Mouse (Mus musculus): ENCODE data around the gene Stub1. TPM values are rescaled to one million over a fixed set of nuclear protein-coding genes. Genes with fewer than 3 reads are reported as not detected.

Stub1 gene
- polyA plus RNA-seq (2012; rRNA removed) = 82.1 and 92.4 TPM in 2 replicates

DNA sequence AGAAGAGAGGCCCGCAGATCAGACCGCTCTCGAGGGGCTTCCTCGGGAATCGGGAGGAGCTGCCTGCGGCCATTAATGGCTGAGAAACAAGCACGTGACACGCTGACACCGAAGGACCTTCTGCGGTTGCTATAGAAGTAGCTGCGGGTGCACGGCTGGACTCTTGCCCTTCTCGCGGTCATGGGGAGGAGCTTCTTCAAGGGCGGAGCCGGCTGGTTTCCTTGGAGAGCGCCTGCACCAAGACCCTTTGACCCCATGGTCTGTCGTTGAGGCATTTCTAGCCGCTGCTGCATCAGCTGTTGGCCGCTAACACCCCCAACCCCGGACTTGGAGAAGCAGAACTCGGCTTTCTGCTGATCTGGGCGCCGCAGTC is at the start of gene Stub1:
Gene Stub1 (minus strand): TSS at position 114 of the 373 bp plus-strand sequence.

GRCm38 (mm10) chr17:25880196-25880910 is 47.1 kb upstream of the Stub1 start, which contains the start of gene Wfikkn1:
TSS of gene Wfikkn1 (minus strand) at chr17:25880858.

GRCm38 (mm10) chr17:25874721-25875170 is 41.5 kb upstream of the Stub1 start, which contains the start of gene Mettl26:
TSS of gene Mettl26 (plus strand) at chr17:25875074.

DNA sequence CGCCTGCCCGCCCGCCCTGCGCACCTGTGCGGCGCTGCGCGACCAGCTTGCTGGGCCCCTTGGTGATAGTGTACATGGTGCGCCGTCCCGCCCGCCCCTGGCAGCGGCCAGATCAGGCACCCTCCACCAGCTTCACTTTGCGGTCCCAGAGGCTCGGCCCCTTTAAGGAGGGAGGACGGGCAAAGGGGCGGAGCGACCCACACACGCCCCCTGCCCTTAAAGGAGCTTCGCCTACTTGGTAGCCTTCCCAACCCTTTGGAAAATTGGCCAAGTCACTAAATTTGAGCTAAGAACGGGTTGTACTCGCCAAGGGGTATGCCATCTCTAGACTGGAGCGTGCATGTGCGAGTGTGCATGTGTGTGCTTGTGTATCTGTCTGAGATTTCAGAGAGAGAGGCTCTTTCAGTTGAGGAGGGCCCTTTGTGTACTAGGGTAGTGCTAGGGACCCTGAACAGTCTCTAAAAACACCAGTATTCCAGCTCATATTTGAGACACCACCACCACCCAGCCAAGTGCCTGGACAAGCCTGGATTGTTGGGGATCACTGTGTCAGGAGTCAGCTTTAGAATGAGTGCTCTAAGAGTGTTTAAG is 35.5 kb upstream of the Stub1 start, which contains the start of gene Mcrip2:
Gene Mcrip2 (minus strand): TSS at position 164 of the 591 bp plus-strand sequence.

DNA sequence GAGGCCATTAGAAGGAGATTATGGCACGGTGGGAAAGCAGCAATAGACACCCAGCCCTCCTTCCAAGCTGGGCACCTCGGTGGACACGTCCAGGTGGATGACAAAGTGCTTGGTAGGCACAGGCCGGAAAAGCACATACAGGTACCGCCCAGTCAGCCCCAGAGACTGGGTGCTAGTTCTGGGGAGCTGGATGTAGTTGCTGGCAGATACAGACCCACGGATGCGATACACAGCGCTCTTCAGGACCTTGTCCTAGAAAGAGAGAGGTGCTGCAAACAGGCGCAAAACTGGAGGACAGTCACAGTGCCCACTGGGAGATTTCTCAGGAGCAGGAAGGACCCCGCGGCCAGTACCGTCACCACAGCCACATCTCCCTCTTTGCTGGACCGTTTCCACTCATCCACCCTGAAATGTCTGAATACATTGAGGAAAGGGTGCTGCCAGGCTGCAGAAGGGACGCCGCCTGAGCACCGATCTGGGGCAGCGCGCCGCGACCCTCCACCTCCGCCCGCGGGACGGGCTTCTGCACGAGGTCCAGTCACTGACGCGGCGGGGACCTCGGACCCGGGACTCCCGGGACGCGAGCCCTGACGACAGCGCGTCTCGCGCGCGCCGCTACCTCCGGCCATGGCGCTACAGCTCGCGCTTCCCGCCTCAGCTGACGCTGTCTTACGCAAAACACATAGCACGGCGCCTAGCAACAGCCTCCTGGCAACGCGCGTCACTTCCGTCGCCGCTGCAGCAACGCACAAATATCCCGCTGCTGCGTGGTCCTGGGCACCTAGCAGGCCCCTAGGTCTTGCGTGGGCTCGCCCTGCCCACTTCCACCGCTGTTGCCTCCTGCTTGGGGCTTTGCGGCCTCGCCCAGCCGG is 27.9 kb upstream of the Stub1 start, which contains the start of gene Wdr90:
Gene Wdr90 (minus strand): TSS at position 670 of the 872 bp plus-strand sequence.

DNA sequence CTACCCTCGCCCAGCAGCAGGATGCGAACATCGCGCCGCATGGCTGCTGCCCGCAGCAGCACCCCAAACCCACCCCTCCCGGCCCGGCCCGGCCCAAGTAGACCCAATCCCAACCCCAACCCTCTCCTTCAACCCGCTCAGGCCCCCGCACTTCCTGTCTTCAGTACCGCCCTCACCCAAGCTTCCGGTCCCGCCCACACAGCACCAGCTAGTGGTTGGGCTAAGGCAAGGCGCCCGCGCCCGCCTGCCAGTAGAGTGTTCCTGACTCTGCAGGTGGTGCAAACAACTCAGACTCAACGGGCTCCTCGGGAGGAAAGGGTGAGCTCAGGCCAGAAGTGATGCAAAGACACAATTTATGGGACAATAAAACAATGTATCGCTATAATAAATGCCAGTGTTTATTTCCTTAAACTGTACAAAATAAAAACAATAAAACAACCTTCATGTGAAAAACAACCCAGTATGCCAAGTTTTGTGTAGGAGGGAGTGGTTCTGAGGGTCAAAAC is 11.2 kb upstream of the Stub1 start, which contains the start of gene Rhot2:
Gene Rhot2 (minus strand): TSS at position 456 of the 506 bp plus-strand sequence.

DNA sequence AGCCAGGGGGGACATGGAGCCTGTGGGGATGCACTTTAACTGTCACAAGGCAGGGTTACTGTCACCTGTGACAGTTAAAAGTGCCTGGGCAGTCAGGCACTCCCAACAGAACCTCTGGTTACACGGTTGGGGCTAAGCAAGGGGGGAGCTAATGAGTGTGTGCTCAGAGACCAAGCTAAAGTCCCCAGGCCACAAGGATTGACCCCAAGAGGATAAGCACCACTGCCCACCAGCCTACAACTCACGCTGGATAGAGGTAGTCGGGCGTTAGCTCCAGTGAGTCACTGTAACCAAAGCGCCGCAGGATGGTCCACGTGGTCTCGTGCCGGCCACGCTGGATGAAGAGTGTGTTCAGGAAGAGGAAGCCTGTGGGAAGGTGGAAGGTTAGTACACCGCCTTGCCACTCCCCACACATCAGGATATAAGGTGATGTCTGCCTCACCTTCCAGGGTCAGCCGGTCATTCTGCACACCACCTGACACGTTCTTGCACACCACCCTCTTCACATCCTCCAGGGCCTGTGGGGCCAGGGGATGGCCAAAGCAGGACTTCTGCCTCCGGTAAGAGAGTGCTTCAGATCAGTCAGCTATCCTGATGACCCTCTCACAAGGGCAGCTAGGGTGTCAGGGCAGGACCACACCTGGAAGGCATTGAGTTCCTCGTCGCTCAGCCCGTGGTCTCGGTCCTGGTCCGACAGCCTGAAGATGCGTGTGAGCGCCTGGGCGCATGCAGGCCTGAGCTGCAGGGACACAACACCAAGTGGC is 8.1 kb upstream of the Stub1 start, which contains the start of gene Gm20683:
Gene Gm20683 (minus strand): TSS at position 647 of the 764 bp plus-strand sequence.

GRCm38 (mm10) chr17:25837076-25837410 is 3.8 kb upstream of the Stub1 start, which contains the start of gene Rhbdl1:
TSS of gene Rhbdl1 (minus strand) at chr17:25837295.

DNA sequence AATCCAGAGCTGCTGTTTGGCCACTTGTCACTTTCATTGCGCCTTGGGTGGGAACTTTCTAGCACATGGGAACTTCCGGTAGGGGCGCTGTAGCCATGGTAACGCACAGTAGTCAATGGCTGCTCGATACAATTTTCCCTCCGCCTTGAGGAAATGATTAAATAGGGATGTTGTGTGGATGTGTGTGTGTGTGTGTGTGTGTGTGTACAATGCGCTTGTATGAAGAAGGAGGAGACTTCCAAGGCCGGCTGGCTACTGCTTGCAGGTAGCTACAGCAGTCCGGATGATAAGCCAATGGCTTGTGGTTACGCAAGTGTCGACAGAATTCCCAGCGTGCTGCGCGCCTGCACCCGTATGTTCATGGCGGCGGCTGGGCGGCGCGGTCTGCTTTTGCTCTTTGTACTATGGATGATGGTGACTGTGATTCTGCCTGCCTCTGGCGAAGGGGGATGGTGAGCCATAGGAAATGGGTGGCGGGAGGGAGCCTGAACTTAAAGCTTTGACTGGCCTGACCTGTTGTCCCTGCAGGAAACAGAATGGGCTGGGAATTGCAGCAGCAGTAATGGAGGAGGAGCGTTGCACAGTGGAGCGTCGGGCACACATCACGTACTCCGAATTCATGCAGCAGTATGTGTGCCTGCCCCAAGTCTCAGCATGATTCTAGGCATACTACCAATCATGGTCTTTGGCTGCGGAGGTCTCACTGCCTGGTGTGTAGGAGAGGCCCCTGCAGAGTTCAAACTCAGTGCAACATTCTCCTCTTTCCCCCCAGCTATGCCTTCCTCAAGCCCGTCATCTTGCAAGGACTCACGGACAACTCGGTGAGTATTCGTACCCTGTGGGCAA is 4.3 kb downstream of the Stub1 start, which contains the start of gene Jmjd8:
Gene Jmjd8 (plus strand): TSS at position 156 of the 846 bp plus-strand sequence.

DNA sequence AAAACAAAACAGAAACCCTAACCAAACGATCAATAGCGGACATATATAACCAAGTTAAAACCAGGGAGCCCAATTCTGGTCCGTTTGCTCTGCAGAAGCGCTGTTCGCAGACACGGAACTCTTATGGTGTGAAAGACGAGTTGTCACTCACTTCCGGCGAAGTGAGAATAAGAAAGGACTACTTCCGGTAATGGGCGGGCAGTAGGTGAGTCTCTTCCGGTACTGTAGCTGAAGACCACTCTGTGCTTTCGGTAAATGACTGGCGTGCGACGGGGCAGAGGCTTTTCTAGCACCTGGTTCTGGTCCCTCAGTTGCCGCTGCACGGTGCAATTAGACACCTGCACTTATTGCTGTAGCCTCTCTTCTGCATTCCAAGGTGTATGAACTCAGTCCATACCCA is 9.8 kb downstream of the Stub1 start, which contains the start of gene Wdr24:
Gene Wdr24 (plus strand): TSS at position 176 of the 400 bp plus-strand sequence.

GRCm38 (mm10) chr17:25808789-25809605 is 24.2 kb downstream of the Stub1 start, which contains the start of gene Fbxl16:
TSS of gene Fbxl16 (plus strand) at chr17:25809085.

GRCm38 (mm10) chr17:25796951-25797369 is 36.2 kb downstream of the Stub1 start, which contains the start of gene Metrn:
TSS of gene Metrn (minus strand) at chr17:25797136.

DNA sequence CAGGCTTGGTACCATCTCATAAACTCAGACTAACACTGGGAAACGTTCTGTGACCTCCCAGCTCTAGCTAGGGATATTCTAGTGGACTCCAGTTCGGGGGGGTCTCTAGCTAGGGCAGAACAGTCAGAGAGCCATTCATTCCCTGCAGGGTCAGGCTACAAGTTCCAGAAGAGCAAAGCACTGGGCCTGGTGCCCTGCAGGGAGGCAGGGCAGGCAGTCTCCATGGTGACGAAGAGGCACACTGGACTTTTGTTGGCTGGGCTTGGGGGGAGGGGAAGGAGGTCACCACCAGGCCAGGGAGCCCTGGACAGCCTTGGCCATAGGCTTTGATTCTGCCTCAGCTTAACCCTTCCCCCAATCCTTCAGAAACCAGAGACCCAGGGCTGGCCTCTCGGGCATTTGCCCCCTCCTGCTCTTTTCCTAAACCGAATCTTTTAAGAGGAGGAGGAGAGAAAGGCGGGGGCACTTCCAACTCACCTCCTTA is 37.6 kb downstream of the Stub1 start, which contains the start of gene AC134908.4:
Gene AC134908.4 (minus strand): TSS at position 51 of the 484 bp plus-strand sequence.

DNA sequence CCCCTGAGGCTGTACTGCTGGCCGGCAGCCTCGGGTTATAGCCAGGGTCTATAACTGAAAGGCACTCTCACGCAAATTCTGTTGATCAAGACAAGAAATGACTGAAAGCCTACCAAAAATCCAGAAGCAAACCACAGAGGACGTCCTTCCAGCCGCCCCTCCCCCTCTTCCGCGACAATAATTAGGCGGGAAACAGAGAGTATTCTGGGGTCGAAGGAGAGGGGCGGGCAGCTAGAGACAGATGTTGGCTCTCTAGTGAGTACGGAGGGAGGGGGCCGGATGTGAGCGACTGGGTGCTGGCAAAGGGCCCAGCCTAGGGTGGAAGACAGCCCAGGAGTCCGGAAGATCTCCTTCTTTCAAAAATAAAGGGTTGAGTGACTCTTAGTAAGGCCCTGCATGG is 40.6 kb downstream of the Stub1 start, which contains the start of gene Fam173a:
Gene Fam173a (minus strand): TSS at position 287 of the 400 bp plus-strand sequence.

DNA sequence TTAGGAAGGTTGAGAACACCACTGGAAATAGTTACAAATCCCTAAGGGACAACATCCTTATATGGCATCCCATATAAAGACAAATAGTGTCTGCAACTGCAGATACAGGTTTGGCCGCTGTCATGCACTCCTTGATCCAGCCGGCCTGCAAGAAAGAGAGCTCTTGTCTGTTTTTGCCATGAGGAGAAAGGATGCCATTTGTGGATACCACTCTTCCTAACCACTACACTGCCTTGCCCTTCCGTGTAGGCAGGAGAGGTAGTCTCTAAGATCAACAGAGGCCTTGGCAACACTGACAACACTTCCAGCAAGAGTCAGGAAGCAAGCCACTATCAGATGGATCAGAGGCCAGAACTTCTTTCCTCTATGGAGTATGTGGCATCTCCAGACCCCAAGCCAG is 46.9 kb downstream of the Stub1 start, which contains the start of gene Ccdc78:
Gene Ccdc78 (plus strand): TSS at position 301 of the 400 bp plus-strand sequence.

DNA sequence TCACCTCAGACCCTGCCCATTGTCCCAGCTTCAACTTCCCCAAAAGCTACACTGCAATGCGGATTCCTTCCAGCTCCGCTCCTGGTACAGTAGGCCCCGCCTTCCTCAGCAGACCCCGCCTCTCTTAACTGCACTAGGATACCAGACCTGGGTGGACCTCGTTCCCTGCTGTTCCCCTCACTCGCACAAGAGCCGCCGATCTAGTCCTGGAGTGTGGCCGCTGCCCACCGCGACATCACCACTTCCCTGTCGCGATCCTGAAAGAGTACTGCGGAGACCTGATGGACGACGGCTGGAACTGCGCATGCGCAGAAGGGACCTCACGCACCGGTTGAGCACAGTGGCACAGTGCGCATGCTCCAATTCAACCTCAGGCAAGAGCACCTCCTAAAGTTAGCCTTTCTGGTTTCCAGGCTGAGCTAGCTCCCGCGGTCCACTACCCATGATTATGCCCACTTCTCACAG is 47.9 kb downstream of the Stub1 start, which contains the start of gene Haghl:
Gene Haghl (minus strand): TSS at position 393 of the 465 bp plus-strand sequence.

